ENCODE assay signal across 8 mouse cellular contexts in genomic region chr12:99150126-99150525, GRCm38 (mm10).
DNase-seq lines count a peak whose midpoint lies in the region; ATAC-seq and TF ChIP-seq lines count a peak whose summit lies in the region.

No protein-coding gene starts in this region.

- no peak overlapping the region for H3K27ac ChIP-seq in forebrain, embryonic 11.5 days (ENCODE audit: low read depth, low read length)
- no peak overlapping the region for H3K27ac ChIP-seq in forebrain, embryonic 12.5 days
- no peak overlapping the region for H3K27ac ChIP-seq in olfactory bulb, adult 2 months (ENCODE audit: insufficient read depth, low read depth, low read length)

- DNase-seq in forebrain, embryonic 11.5 days (ENCODE audit: low spot score): peak; percentile 70
- DNase-seq in right cerebral cortex, adult 18-20 months: peak; percentile 20
- DNase-seq in right cerebral cortex, postnatal 36 days (ENCODE audit: low spot score in 2 of 2): no peak
- DNase-seq in embryo, embryonic 10 days (ENCODE audit: low spot score): peak; percentile 57
- DNase-seq in kidney, postnatal 14 days: peak; percentile 18
- DNase-seq in thymus, postnatal 4 days: peak; percentile 90

- H3K4me3 ChIP-seq in forebrain, embryonic 11.5 days (ENCODE audit: low read depth, low read length): no peak overlapping the region
- no peak overlapping the region for H3K4me3 ChIP-seq in forebrain, embryonic 12.5 days (replicated peaks)
- H3K4me3 ChIP-seq in olfactory bulb, adult 2 months (ENCODE audit: insufficient read depth, low read depth, low read length): no peak overlapping the region

- peak; percentile 31; the same call in 1 of the 2 replicates for TF ChIP-seq CTCF in olfactory bulb, adult 2 months (IDR thresholded peaks at IDR 0.05; ENCODE audit: insufficient read depth, low read depth, low read length)

- no peaks in the 10 kb centered on the region for H3K27me3 ChIP-seq in forebrain, embryonic 11.5 days (ENCODE audit: control insufficient read depth, insufficient read depth, low read length)
- H3K27me3 ChIP-seq in forebrain, embryonic 12.5 days: no peaks in the 10 kb centered on the region

- no peak overlapping the region for H3K4me2 ChIP-seq in forebrain, embryonic 11.5 days (ENCODE audit: low read depth, low read length, severe bottlenecking)
- no peak overlapping the region for H3K4me2 ChIP-seq in forebrain, embryonic 12.5 days

- no peak for TF ChIP-seq POLR2A in olfactory bulb, adult 2 months (IDR thresholded peaks at IDR 0.05; ENCODE audit: insufficient read depth, low read depth, low read length)

- no peaks in the 10 kb centered on the region for H3K9me3 ChIP-seq in forebrain, embryonic 11.5 days (ENCODE audit: control insufficient read depth, low read length)
- no peaks in the 10 kb centered on the region for H3K9me3 ChIP-seq in forebrain, embryonic 12.5 days

- H3K9ac ChIP-seq in forebrain, embryonic 11.5 days (ENCODE audit: low read length): no peak overlapping the region
- no peak overlapping the region for H3K9ac ChIP-seq in forebrain, embryonic 12.5 days

- no peaks in the 10 kb centered on the region for H3K36me3 ChIP-seq in forebrain, embryonic 11.5 days (ENCODE audit: control insufficient read depth, insufficient read depth, low read length)
- no peaks in the 10 kb centered on the region for H3K36me3 ChIP-seq in forebrain, embryonic 12.5 days (replicated peaks)

- ATAC-seq in forebrain, embryonic 11.5 days (replicated peaks; ENCODE audit: low FRiP score): no peak
- no peak for ATAC-seq in forebrain, embryonic 12.5 days (ENCODE audit: low FRiP score)

- WGBS in forebrain, embryonic 11.5 days: 54% methylated on average over 4 of the region's 4 CpGs
- whole genome bisulfite sequencing in forebrain, embryonic 12.5 days: 49% methylated on average over 4 of the region's 4 CpGs
- 60% methylated on average over 4 of the region's 4 CpGs for WGBS in olfactory bulb, adult 2 months

- 0 out of 2 replicates have a peak, but pooled peaks cover 2% of the 10 kb centered on the region for H3K4me1 ChIP-seq in forebrain, embryonic 11.5 days (replicated peaks; ENCODE audit: control insufficient read depth, insufficient read depth, low read length)
- peaks cover 14% of the 10 kb centered on the region for H3K4me1 ChIP-seq in forebrain, embryonic 12.5 days
- peaks cover 2% of the 10 kb centered on the region; the same call in 1 of the 2 replicates for H3K4me1 ChIP-seq in olfactory bulb, adult 2 months (ENCODE audit: control insufficient read depth, insufficient read depth, low read length)

Comparison
In these comparisons a context has a peak if more than half of its experiments do, and no peak if none do; other contexts are left out.
1. DNase-seq: peak in forebrain, embryonic 11.5 days (single experiment), right cerebral cortex, adult 18-20 months (single experiment), embryo, embryonic 10 days (single experiment), kidney, postnatal 14 days (single experiment) and thymus, postnatal 4 days (single experiment); none in right cerebral cortex, postnatal 36 days (0 of 2).